Mouse (Mus musculus): Measurements from ENCODE around the gene Olfr1449. TPM values are rescaled to one million over a fixed set of nuclear protein-coding genes. Genes with fewer than 3 reads are reported as not detected.

Gene Olfr1449
- total RNA-seq (2023), result not detected

GRCm38 (mm10) chr19:12930540-12930939 lies at the start of gene Olfr1449:
Gene Olfr1449, plus strand, starts transcription at chr19:12930840.

DNA sequence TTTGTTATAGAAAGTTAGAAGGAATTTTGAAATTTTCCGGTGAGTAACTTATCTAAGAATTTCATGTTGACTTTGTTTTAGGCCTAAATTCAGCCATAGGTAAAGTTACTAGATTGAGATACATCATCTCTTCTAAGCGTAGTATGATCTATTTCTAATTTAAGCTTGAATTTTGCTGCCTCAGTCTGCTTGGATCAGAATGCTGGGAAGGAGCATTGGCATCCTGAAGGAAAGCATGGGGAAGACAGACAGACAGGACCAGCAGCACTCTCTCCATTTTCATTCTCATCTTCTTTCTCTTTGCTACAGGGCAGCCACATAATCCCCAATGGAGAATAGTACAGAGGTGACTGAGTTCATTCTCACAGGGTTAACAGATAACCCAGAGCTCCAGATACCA lies 47.1 kb upstream of the Olfr1449 start, which contains the start of gene Olfr1445:
Gene Olfr1445 (plus strand): TSS at position 301 of the 400 bp plus-strand sequence.

DNA sequence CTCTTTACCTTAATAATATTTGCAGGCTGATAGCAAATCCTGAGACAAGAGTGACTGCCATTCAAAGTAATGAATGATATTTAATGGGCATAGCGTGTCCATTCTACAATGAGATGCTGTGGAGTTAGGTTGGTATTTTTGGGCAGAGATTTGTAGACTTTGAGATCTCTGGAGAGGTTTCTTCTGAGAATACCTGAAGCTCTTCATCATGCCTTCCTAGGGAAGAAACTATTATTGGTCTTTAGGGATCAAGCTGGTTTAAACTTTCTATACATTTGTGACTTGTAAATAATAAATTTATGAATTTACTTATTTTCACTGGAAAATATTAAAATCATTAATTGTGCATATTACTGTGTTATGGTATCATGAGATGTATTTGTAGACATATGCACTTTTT lies 37.2 kb upstream of the Olfr1449 start, which contains the start of gene Olfr1446:
Gene Olfr1446 (minus strand): TSS at position 101 of the 400 bp plus-strand sequence.

DNA sequence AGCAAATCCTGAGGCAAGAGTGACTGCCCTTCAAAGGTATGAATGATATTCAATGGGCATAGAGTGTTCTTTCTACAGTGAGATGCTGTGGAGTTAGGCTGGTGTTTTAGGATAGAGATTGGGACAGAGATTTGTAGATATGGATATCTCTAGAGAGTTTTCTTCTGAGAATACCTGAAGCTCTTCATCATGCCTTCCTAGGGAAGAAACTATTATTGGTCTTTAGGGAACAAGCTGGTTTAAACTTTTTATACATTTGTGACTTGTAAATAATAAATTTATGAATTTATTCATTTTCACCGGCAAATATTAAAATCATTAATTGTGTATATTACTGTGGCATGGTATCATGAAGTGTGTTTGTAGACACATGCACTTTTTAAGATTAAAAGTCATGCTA lies 27.0 kb upstream of the Olfr1449 start, which contains the start of gene Olfr1447:
Gene Olfr1447 (minus strand): TSS at position 101 of the 400 bp plus-strand sequence.

DNA sequence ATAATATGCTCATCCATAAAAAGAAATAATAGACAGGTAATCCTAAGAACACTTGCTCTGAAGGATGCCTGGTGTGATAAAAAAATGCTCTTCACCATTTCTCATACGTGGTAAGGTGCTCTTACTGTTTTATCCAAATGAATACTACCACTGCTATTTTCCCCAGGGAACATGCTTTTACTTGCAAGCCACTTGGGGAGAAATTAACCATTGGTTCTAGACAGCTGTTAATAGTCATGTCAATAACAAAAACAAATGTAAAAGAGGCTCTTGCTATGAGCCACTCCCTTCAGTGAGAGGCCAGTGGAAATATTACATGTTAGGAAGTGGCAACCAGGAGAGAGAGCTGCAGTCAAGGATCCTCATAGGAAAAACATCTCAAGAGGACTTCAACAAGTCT lies 6.3 kb upstream of the Olfr1449 start, which contains the start of gene Olfr1448:
Gene Olfr1448 (minus strand): TSS at position 101 of the 400 bp plus-strand sequence.

DNA sequence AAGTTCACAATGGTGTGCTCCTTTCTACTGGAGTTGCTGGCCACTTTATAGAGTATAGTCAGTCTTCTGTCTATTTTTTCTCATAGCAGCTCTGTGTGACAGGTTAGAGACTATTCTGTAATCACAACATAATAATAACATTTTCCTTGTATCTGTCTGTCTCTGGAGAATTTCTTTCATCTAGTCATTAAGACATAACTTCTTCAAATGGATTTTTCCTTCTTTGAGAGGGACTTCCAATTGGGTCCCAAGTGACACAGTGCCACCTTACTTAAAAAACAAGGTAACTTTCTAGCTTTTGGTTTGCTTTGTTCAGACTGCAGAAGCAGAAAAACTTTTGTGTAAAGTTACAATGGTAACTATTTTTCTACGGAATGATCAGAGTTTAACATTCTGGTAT lies 19.3 kb downstream of the Olfr1449 start, which contains the start of gene Olfr1450:
Gene Olfr1450 (plus strand): TSS at position 301 of the 400 bp plus-strand sequence.

Other genes starting within 250 kb of the Olfr1449 start
- gene Keg1, start 235.1 kb upstream of the Olfr1449 start, total RNA-seq (2023), result not detected
- gene Cntf, start 165.2 kb upstream of the Olfr1449 start, total RNA-seq (2023), result 4.2 TPM
- 71.0 TPM for gene Zfp91, start 134.7 kb upstream of the Olfr1449 start, total RNA-seq (2023)
- gene Lpxn, start 134.6 kb upstream of the Olfr1449 start, total RNA-seq (2023), result 23.8 TPM
- 1.1 TPM for gene Gm5244, start 84.2 kb upstream of the Olfr1449 start, total RNA-seq (2023)
- 0.71 TPM for gene Olfr1444, start 73.6 kb upstream of the Olfr1449 start, total RNA-seq (2023)
- gene Olfr1445, start 47.0 kb upstream of the Olfr1449 start, total RNA-seq (2023), result not detected
- gene Olfr1446, start 37.3 kb upstream of the Olfr1449 start, total RNA-seq (2023), result not detected
- gene Olfr1447, start 27.1 kb upstream of the Olfr1449 start, total RNA-seq (2023), result not detected
- gene Olfr1448, start 6.4 kb upstream of the Olfr1449 start, total RNA-seq (2023), result not detected
- gene Olfr1450, start 19.4 kb downstream of the Olfr1449 start, total RNA-seq (2023), result not detected
- gene Olfr1451, start 64.2 kb downstream of the Olfr1449 start, total RNA-seq (2023), result not detected
- not detected for gene Olfr1453, start 97.5 kb downstream of the Olfr1449 start, total RNA-seq (2023)
- gene Olfr1454, start 129.8 kb downstream of the Olfr1449 start, total RNA-seq (2023), result not detected
- not detected for gene Olfr1457, start 167.1 kb downstream of the Olfr1449 start, total RNA-seq (2023)
- gene Olfr1458, start 175.9 kb downstream of the Olfr1449 start, total RNA-seq (2023), result not detected
- 0.12 TPM for gene Olfr1459, start 218.7 kb downstream of the Olfr1449 start, total RNA-seq (2023)
- not detected for gene Olfr1461, start 232.2 kb downstream of the Olfr1449 start, total RNA-seq (2023)

All from CD4-positive naive resting alpha-beta T cell, adult 57 days (primary cell).